Mouse (Mus musculus): ENCODE measurements around the gene Tmem183a. TPM values are rescaled to one million over a fixed set of nuclear protein-coding genes. Genes with fewer than 3 reads are reported as not detected.

Tmem183a gene
- polyA plus RNA-seq, 1 experiment: 67.3 TPM

DNA sequence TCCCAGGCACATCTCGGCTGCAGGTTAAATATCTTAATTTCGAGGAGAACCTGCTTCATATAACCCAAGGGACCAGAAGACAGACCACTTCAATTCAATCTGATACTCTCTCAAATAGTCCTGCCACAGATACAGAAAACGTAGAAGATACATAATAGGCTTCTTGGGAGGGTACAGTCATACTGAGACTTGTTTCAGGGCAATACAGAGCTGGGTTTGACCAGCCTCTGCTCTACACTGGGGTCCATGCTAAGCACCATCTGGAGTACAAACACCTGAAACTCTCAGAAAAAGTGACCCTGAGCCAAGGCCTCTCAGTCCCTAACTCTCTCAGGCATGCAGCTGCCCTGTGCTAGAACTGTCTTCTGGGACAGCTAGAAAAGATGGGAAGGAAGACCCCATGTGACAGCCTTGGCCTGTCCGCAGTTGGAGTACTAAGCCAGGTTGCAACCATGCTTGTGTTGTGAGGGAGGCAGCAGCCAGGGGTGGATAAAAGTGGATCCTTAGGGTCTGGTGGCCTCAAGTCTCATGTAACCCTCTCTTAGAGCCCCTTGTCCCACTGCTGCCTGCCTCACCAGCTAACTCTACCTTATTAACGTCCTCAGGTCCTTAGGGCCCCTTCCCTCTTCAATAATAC lies 20.0 kb downstream of the Tmem183a start:
- Histone ChIP-seq H3K79me2 (ENCODE audit: control insufficient read depth, insufficient read depth) (no peaks in the 10 kb centered on the region), H3K36me3 (ENCODE audit: control insufficient read depth, insufficient read depth) (no peaks in the 10 kb centered on the region), H3K4me3 (no peak overlapping the region), H3K27me3 (ENCODE audit: control insufficient read depth, insufficient read depth, insufficient read length) (no peaks in the 10 kb centered on the region), H3ac (ENCODE audit: control insufficient read depth, insufficient read length) (no peak overlapping the region), H3K4me2 (ENCODE audit: low read depth) (peak overlapping the region; percentile 51)
- TF ChIP-seq POLR2AphosphoS2 (IDR thresholded peaks at IDR 0.05; ENCODE audit: insufficient read length, low read depth): peak; percentile 37
- no peak for TF ChIP-seq E2F4 (IDR thresholded peaks at IDR 0.05; ENCODE audit: insufficient read depth)

DNA sequence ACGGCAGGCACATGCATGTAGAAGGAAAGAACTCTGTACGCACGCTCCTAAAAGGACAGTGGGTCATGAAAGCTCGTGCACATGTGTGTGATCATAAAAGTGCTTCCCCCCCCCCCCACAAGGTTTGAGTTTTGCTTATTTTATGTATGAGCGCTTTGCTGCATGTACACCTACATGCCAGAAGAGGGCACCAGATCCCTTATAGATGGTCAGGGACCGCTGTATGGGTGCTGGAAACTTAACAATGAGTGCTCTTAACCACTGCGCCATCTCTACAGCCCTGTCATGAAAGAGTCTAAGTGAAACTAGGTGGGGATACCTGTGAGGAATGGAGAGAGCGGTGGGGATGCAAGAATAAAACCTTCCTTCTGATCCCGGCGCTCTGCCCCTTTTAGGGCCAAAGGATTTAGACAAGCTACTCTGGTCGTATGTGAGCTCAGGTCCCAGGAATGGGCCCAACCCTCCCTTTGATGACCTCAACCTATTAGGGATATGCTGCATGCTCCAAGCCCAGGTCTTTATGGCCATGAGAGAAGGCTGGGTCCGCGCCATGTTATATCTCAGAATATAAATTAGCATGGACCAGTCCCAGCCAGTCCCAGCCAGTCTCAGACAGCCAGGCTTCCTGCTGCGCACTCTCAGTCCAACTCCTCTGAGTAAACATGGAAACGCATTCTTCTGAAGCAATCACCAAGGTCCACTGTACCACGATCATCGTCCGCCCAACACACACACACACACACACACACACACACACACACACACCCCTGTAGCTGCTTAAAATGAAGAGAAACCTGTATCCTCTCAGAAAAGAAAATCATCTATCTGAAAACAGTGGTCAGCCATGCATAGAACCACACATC lies 21.8 kb downstream of the Tmem183a start:
- Histone ChIP-seq H3K79me2 (ENCODE audit: control insufficient read depth, insufficient read depth) (no peaks in the 10 kb centered on the region), H3K36me3 (ENCODE audit: control insufficient read depth, insufficient read depth) (no peaks in the 10 kb centered on the region), H3K27me3 (ENCODE audit: control insufficient read depth, insufficient read depth, insufficient read length) (no peaks in the 10 kb centered on the region), H3K4me2 (ENCODE audit: low read depth) (no peak overlapping the region), H3K4me3 (no peak overlapping the region), H3ac (ENCODE audit: control insufficient read depth, insufficient read length) (no peak overlapping the region)
- TF ChIP-seq TCF12 (IDR thresholded peaks at IDR 0.05; ENCODE audit: insufficient read depth, poor library complexity, severe bottlenecking): no peak
- no peak for TF ChIP-seq CEBPB (IDR thresholded peaks at IDR 0.05; ENCODE audit: insufficient read depth, poor library complexity, severe bottlenecking)
- no peak for TF ChIP-seq POLR2AphosphoS2 (IDR thresholded peaks at IDR 0.05; ENCODE audit: insufficient read length, low read depth)
- TF ChIP-seq MYOG (IDR thresholded peaks at IDR 0.05; ENCODE audit: control insufficient read depth in 1 of 3, insufficient read depth in 1 of 3, insufficient read length in 2 of 3, low read depth in 2 of 3): no peak
- TF ChIP-seq POLR2A (IDR thresholded peaks at IDR 0.05; ENCODE audit: insufficient read length, low read depth): no peak
- TF ChIP-seq USF1 (IDR thresholded peaks at IDR 0.05; ENCODE audit: low read depth): no peak
- TF ChIP-seq TCF3 (IDR thresholded peaks at IDR 0.05; ENCODE audit: insufficient read length, low read depth): no peak
- no peak for TF ChIP-seq REST (IDR thresholded peaks at IDR 0.05; ENCODE audit: insufficient read depth, insufficient read length)
- TF ChIP-seq MYOD1 (IDR thresholded peaks at IDR 0.05; ENCODE audit: control insufficient read depth in 1 of 3, insufficient read length in 2 of 3, low read depth in 2 of 3): no peak
- TF ChIP-seq E2F4 (IDR thresholded peaks at IDR 0.05; ENCODE audit: insufficient read depth): no peak
- TF ChIP-seq SRF (IDR thresholded peaks at IDR 0.05; ENCODE audit: control insufficient read depth, insufficient read length, low read depth): no peak
- no peak for TF ChIP-seq MAX (IDR thresholded peaks at IDR 0.05; ENCODE audit: low read depth)

DNA sequence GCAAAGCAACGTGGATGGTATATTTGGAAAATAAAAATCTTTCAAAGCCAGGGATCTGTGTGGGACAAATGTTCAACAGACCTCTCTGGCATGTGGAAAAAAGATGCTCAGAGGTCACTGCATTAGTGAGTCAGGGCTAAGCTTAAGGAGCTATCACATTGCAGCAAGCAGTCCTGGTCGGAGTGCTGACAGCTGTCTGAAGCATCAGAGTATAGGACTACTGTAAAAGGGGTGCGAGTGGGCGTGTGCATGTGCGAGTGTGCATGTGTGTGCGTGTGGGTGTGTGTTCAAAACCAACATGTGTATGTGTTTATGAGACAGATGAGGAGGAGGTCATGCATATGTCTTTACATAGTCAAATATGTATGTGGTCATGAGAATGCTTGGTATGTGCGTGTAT lies 22.6 kb downstream of the Tmem183a start:
- TF ChIP-seq CEBPB (IDR thresholded peaks at IDR 0.05; ENCODE audit: insufficient read depth, poor library complexity, severe bottlenecking) (no peak), USF1 (IDR thresholded peaks at IDR 0.05; ENCODE audit: low read depth) (no peak), REST (IDR thresholded peaks at IDR 0.05; ENCODE audit: insufficient read depth, insufficient read length) (no peak), MYOD1 (IDR thresholded peaks at IDR 0.05; ENCODE audit: control insufficient read depth in 1 of 3, insufficient read length in 2 of 3, low read depth in 2 of 3) (peak; percentile 38 to 92 (median 85)), POLR2A (IDR thresholded peaks at IDR 0.05; ENCODE audit: insufficient read length, low read depth) (no peak), TCF12 (IDR thresholded peaks at IDR 0.05; ENCODE audit: insufficient read depth, poor library complexity, severe bottlenecking) (peak; percentile 51), E2F4 (IDR thresholded peaks at IDR 0.05; ENCODE audit: insufficient read depth) (no peak), TCF3 (IDR thresholded peaks at IDR 0.05; ENCODE audit: insufficient read length, low read depth) (peak; percentile 21), MAX (IDR thresholded peaks at IDR 0.05; ENCODE audit: low read depth) (no peak), MYOG (IDR thresholded peaks at IDR 0.05; ENCODE audit: control insufficient read depth in 1 of 3, insufficient read depth in 1 of 3, insufficient read length in 2 of 3, low read depth in 2 of 3) (peak; percentile 50 to 89 (median 83)), POLR2AphosphoS2 (IDR thresholded peaks at IDR 0.05; ENCODE audit: insufficient read length, low read depth) (no peak), SRF (IDR thresholded peaks at IDR 0.05; ENCODE audit: control insufficient read depth, insufficient read length, low read depth) (peak; percentile 28)
- no peak overlapping the region for H3K4me2 ChIP-seq (ENCODE audit: low read depth)

DNA sequence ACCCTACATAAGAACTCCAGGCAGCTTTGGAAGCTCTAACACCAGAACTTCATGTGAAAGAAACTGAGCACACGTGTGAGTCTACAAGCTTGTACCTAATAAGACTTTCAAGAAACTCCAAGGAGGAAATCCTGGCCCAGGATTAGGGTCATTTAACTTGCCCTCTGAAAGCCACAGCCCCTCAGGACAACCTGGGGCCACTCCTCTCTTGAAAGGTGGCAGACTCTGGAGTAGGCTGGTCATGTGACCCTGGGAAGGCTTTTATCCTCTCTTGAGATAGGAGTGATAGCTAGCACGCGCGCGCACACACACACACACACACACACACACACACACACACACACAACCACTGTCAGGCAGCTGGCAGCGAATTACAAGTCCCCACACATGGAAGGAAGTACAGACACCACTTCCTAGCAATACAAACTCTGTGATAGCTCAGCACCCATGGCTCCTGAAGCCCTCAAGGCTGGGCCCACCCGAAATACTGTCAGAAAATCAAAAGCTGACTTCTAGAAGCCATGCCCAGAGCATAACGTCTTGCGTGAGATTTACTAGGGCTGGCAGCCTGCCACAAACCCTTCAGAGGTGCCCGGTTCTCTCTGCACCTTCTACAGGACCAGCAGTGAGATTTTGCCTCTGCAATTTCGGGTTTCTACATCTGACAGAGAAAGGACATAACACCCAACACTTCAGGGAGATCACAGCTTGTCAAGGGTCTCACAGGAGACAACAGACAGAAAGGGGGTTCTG lies 24.6 kb downstream of the Tmem183a start:
- no peak for TF ChIP-seq POLR2A (IDR thresholded peaks at IDR 0.05; ENCODE audit: insufficient read length, low read depth)
- TF ChIP-seq TCF3 (IDR thresholded peaks at IDR 0.05; ENCODE audit: insufficient read length, low read depth): no peak
- TF ChIP-seq REST (IDR thresholded peaks at IDR 0.05; ENCODE audit: insufficient read depth, insufficient read length): no peak
- TF ChIP-seq USF1 (IDR thresholded peaks at IDR 0.05; ENCODE audit: low read depth): no peak
- no peak for TF ChIP-seq MYOG (IDR thresholded peaks at IDR 0.05; ENCODE audit: control insufficient read depth in 1 of 3, insufficient read depth in 1 of 3, insufficient read length in 2 of 3, low read depth in 2 of 3)
- TF ChIP-seq CEBPB (IDR thresholded peaks at IDR 0.05; ENCODE audit: insufficient read depth, poor library complexity, severe bottlenecking): no peak
- TF ChIP-seq SRF (IDR thresholded peaks at IDR 0.05; ENCODE audit: control insufficient read depth, insufficient read length, low read depth): no peak
- TF ChIP-seq E2F4 (IDR thresholded peaks at IDR 0.05; ENCODE audit: insufficient read depth): no peak
- TF ChIP-seq MYOD1 (IDR thresholded peaks at IDR 0.05; ENCODE audit: control insufficient read depth in 1 of 3, insufficient read length in 2 of 3, low read depth in 2 of 3): no peak
- no peak for TF ChIP-seq TCF12 (IDR thresholded peaks at IDR 0.05; ENCODE audit: insufficient read depth, poor library complexity, severe bottlenecking)
- TF ChIP-seq POLR2AphosphoS2 (IDR thresholded peaks at IDR 0.05; ENCODE audit: insufficient read length, low read depth): no peak
- no peak for TF ChIP-seq MAX (IDR thresholded peaks at IDR 0.05; ENCODE audit: low read depth)
- H3ac ChIP-seq (ENCODE audit: control insufficient read depth, insufficient read length): no peak overlapping the region

More for the DNA sequence above, 22.6 kb downstream of the Tmem183a start:
- H3K36me3 ChIP-seq (ENCODE audit: control insufficient read depth, insufficient read depth): no peaks in the 10 kb centered on the region
- H3K4me3 ChIP-seq: no peak overlapping the region
- no peak overlapping the region for H3ac ChIP-seq (ENCODE audit: control insufficient read depth, insufficient read length)
- no peaks in the 10 kb centered on the region for H3K27me3 ChIP-seq (ENCODE audit: control insufficient read depth, insufficient read depth, insufficient read length)
- H3K79me2 ChIP-seq (ENCODE audit: control insufficient read depth, insufficient read depth): no peaks in the 10 kb centered on the region

More for the DNA sequence above, 24.6 kb downstream of the Tmem183a start:
- Histone ChIP-seq H3K36me3 (ENCODE audit: control insufficient read depth, insufficient read depth) (no peaks in the 10 kb centered on the region), H3K27me3 (ENCODE audit: control insufficient read depth, insufficient read depth, insufficient read length) (no peaks in the 10 kb centered on the region), H3K4me3 (no peak overlapping the region), H3K4me2 (ENCODE audit: low read depth) (no peak overlapping the region), H3K79me2 (ENCODE audit: control insufficient read depth, insufficient read depth) (no peaks in the 10 kb centered on the region)
